Mouse (Mus musculus): ENCODE data around the gene Pitpnc1.

Gene Pitpnc1

GRCm38 (mm10) chr11:107437723-107438122 lies 32.8 kb downstream of the Pitpnc1 start:
- no peak for DNase-seq

DNA sequence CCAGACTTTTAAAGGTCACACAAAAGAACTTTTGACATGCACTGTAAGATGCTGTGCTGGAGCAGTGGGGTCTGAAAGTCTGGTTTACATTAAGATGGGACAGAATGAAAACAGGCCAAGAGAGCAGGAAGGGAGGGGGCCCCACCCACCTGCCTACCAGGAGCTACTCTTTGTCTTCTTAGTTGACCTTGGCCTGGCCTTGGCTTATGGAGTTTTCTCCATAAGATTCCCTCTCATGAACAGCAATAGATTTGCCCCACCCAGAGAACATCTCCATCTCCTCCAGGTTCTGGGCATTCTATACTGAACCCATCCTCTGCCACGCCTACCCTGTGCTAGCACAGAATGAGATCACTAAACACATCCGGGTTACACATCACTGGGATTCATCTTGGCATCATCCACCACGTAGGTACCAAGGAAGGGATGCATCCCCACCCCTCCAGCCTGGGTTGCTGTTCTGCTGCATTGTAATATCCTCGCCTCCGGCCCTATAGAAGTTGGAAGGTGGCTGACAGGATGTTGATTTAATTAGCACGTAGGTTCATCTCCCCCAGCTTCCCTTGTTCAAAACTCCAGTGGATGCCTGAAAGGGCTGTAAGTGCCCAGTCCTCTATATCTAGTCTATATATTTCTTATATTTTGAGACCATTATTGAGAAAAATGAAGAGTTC lies 34.6 kb downstream of the Pitpnc1 start:
- no peak for DNase-seq

- DNase-seq, result no peak
Observed at GRCm38 (mm10) chr11:107431197-107431965, 39.1 kb downstream of the Pitpnc1 start.

GRCm38 (mm10) chr11:107428011-107428410 lies 42.5 kb downstream of the Pitpnc1 start:
- no peak for DNase-seq

GRCm38 (mm10) chr11:107424176-107424575 lies 46.3 kb downstream of the Pitpnc1 start:
- DNase-seq, result no peak

GRCm38 (mm10) chr11:107422356-107422754 lies 48.1 kb downstream of the Pitpnc1 start:
- DNase-seq, result no peak

DNA sequence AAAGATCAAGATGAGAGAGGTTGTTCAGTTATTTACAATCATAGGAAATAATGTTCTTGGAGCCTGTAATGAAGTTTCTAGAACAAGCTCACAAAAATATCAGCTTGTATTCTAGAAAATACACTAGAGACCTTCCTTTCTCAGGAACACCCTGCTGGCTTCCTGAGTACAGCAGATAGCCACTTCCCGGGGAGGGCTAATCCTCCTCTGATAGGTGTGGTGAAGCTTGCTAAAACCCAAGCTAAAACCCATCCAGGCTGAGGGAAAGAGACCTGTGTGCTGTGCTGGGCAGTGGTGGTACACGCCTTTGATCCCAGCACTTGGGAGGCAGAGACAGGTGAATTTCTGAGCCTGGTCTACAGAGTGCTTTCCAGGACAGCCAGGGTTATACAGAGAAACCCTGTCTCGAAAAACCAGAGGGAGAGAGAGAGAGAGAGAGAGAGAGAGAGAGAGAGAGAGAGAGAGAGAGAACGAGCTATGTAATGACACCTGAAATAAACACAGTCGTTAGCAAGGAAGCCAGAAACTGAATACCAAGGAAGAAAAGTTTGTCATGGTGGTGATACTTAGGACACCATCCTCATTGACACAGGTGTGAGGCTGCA lies 48.6 kb downstream of the Pitpnc1 start:
- DNase-seq, result no peak

- no peak for DNase-seq
Observed at GRCm38 (mm10) chr11:107419925-107420324, 50.6 kb downstream of the Pitpnc1 start.

- peak; percentile 51 for DNase-seq
Observed at GRCm38 (mm10) chr11:107417041-107417583, 53.4 kb downstream of the Pitpnc1 start.

- DNase-seq, result no peak
Observed at GRCm38 (mm10) chr11:107416561-107416926, 54.0 kb downstream of the Pitpnc1 start.

- DNase-seq, result no peak
Observed at GRCm38 (mm10) chr11:107415901-107416560, 54.5 kb downstream of the Pitpnc1 start.

DNA sequence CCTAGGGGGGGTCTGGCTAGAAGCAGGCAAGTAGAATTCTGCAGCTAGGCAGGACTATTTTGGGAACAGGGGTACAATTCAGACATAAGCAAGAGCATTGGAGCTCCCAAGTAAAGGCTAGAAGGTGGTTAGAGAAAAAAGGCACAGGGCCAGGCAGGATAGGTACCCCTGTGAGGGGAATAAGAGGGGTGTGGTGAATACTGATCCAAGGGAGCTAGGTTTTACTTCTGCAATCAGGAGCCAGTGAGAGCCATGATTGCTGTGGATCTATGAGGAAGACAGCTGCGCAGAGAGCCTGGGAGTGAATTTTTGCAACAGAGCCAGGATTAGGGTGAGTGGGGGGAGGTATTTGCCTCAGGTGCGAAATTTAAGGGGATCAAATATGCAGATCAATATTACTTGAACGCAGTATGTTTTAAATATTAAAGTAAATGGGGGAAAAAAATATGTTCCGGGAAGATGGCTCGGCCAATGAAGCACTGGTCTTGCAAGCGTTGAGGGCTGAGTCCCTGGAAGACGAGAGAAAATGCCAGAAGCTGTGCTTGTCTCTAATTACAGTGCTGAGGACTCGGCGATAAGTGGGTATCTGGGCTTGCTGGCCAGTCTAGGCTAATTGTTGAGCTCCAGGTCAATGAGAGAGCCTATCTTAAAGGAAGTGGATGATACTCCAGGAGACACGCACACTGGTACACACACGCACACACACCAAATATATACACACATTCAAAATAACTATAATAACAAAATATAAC lies 55.3 kb downstream of the Pitpnc1 start:
- DNase-seq, result no peak

GRCm38 (mm10) chr11:107413251-107413655 lies 57.2 kb downstream of the Pitpnc1 start:
- DNase-seq, result peak; percentile 61

- no peak for DNase-seq
Observed at GRCm38 (mm10) chr11:107412128-107412527, 58.4 kb downstream of the Pitpnc1 start.

DNA sequence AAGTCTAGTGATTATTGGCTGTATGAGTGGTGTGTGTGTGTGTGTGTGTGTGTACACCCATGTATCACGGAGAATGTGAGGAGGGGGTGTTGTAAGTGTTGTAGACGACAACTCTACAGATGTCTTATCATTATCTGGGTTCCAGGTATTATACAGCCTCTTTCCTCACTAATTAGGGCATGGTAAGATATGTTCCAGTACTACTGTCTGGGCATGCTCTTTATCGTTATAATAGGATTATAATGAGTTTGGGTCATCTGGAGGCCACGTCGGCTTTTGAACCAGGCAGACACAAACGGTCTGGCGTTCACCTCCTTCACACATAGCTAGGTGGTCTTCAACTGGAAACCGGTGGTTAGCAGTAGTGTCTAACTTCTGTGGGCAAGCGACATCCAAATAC lies 58.9 kb downstream of the Pitpnc1 start:
- no peak for DNase-seq

GRCm38 (mm10) chr11:107410804-107411203 lies 59.7 kb downstream of the Pitpnc1 start:
- no peak for DNase-seq

GRCm38 (mm10) chr11:107410090-107410732 lies 60.3 kb downstream of the Pitpnc1 start:
- DNase-seq, result no peak

DNA sequence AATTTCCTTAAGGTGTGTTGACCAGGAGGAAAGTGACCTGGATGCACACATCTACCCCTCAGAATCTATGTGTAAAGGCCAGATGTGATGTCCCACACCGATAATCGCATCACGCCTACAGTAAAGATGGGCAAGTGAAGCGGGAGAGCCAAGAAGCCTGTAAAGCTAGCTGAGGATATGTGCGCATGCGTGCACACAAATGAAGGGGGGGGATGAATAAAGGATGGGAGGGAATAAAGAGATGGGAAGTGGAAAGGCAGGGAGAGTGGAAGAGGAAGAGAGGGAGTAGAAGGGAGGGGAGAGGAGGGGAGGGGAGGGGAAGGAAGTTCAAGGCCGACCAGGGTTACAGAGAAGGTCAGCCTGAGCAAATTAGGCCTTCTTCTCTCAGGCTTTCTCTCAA lies 61.6 kb downstream of the Pitpnc1 start:
- DNase-seq, result no peak

DNA sequence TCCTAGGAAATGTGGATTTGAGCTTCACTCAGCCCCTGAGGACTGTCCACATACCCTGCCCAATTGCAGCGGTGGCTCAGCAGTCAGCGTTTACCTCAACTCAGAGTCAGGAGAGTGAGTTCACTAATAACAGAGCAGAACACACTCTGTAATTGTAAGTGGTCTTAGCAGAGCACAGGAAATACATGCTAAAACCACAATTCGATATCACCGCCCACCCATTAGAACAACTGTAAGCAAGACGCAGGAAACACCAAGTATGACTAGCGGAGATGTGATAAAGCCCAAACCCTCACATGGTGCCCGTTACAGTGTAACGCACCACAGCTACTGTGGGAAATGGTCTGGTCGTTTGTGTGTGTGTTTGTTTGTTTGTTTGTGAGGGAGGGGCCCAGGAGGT lies 62.8 kb downstream of the Pitpnc1 start:
- no peak for DNase-seq

DNA sequence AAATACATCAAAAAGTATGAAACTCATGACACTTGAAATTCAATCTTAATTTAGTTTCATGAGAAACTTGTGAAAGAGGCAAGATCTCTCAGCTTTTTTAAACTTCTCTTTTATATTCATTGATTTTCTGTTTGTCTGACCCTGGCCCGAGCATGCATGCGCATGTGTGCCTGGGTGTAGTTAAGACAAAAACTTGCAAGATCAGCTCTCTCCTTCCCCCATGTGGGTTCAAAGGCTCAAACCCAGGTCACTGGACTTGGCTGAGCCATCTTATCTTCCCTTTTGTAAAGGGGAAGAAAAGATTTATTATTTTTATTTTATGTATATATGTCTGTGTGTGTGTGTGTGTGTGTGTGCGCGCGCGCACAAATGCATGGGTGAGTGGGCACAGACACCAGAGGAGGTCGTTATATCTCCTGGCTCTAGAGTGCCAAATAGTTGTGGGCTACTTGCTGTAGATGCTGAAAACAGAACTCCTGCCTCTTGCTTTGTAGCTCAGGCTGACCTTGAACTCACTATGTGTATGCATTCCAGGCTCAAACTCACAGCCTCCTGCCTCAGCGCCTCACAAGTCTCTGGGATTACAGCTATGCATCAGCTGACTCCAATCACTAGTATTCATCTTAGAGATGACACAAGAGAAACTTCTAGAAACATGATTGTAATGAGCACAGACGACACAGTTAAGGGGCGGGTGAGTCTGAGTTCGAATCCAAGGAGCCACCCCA lies 64.7 kb downstream of the Pitpnc1 start:
- no peak for DNase-seq

GRCm38 (mm10) chr11:107403309-107403708 lies 67.2 kb downstream of the Pitpnc1 start:
- no peak for DNase-seq

All from kidney, postnatal 10 days (tissue).